Mouse (Mus musculus) lung, adult 2 months (tissue): ENCODE measurements around the gene Lmtk2.

Source experiments
- CTCF ChIP-seq: fragments of 200-500 bp; IDR thresholded peaks from 2 replicates; pipeline ENCODE4 v1.5.1; 2011; ENCODE audit warnings: mild to moderate bottlenecking, low read length, control low read depth; ENCODE audit not compliant: insufficient read depth
- POLR2A ChIP-seq: fragments of 200-500 bp; IDR thresholded peaks from 2 replicates; pipeline ENCODE4 v1.6.1; 2011; ENCODE audit warnings: low read depth, mild to moderate bottlenecking, control low read depth, low read length, borderline replicate concordance; ENCODE audit errors: extremely low read depth

DNA sequence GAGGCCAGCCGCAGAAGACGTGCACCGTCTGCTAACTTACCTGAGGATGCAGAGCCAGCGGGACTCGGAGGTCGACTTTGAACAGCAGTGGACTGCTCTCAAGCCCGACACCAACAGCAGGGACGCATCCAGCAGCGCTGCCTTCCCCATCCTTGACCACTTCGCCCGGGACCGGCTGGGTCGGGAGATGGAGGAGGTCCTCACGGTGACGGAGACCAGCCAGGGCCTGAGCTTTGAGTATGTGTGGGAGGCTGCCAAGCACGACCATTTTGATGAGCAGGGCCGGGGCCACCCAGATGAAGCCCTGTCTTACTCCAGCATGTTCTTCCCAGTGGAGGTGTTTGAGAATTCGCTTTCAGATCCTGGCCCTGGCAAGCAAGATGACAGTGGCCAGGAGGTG is 73.4 kb downstream of the Lmtk2 start:
- TF ChIP-seq POLR2A (no peak), CTCF (no peak)
